Mouse (Mus musculus) adrenal gland (tissue): ENCODE measurements at regions not wholly inside any gene's neighbourhood (a gene's known extent, or its start where the extent isn't known, plus 50 kb on each side); places are given as distances from the start of the nearest gene placed in this dataset.

ENCODE experiments used
- intact Hi-C: fragments of 180-260 bp; cut with DNase I; formaldehyde crosslinking; loops from one replicate; pipeline ENCODE4 v1.15.1; 2025

DNA sequence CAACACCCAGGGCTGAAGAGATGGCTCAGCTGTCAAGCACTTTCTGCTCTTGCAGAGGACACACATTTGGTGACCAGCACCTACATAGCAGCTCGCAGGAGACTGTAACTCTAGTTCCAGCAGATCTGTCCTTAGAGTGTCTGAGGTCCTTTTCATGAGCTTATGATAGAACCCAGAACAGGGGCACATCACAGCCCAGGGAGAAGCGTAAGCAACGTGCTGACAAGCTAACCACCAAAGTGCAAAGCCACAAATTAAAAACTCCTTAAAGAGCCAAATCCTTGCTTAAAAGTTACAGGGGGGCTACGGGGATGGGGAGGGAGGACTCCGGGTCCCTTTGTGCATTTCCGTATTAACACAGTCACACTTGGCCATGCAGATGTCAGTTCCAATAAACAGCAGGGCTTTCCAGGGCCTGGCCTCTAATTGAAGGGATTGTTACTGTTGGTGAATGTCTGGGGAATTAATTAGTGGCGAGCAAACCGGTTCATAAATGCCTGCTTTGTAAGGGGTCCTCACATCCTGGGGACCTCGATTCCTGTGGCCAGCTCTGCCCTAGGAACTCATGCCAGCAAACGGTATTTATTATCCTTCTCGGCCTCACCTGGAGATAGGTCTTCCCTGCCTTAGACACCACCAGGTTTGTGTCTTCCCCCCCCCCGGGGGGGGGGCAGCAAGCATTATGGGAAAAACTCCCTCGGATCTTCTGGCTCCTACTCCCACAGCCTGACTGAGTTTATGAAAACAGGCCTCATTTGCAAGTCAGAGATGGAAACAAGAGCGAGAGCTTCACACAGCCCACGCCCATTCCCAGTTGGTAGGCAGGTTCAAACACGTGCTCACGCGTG is 447.5 kb downstream of the Cd83 start:
- intact Hi-C loops, result no loop called here

DNA sequence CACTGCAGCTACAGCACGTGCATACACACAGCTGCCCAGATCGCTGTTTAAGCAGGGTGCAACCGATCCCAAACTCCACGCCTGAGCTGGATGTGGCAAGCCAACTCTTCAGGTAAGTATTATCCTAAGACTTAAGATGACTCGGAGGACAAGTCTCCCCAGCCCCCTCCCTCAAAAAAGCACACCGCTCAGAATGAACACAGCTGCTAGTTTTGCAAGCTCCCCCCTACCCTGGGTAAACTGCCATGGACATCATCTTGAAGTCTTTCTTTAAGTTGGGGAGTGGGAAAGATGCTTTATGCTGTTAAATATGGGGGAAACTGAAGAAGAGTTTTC is 448.1 kb downstream of the Cd83 start:
- intact Hi-C loops, result no loop called here

DNA sequence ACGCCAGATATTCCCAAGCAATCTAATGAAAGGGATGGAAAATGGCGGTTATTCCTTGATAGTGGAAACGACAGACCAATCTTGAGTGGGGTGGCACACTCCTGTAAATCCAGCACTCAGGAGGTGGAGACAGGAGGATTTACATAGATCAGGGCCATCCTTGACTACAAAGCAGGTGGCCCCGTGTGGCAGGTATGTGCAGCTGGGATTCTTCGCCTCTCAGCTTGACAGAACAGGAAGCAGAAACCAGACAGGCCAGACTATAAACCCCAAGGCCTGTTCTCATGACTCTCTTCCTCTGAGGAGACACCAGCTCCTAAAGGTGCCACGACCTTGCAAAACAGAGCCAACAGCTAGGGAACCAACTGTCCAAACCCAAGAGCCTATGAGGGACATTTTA is 449.7 kb downstream of the Cd83 start:
- intact Hi-C loops, result no loop called here

DNA sequence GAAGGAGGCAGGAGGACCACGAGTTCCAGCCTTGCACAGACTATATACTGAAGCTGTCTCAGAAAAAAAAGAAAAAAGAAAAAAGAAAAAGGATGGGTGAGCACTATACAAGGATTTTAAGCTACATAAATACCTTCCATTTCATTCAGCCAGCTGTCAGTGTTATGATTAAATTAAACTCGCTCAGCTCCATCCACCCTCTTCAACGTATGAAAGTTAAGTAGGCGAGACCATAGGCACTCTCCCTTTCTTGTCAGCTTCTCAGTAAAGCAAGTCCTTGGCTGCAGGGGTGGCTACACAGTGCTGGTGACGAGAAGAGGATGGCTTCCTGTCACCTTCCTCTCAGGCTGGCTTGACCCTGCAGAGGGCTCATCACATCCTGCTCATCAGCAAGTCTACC is 450.7 kb downstream of the Cd83 start:
- intact Hi-C loops, result no loop called here

DNA sequence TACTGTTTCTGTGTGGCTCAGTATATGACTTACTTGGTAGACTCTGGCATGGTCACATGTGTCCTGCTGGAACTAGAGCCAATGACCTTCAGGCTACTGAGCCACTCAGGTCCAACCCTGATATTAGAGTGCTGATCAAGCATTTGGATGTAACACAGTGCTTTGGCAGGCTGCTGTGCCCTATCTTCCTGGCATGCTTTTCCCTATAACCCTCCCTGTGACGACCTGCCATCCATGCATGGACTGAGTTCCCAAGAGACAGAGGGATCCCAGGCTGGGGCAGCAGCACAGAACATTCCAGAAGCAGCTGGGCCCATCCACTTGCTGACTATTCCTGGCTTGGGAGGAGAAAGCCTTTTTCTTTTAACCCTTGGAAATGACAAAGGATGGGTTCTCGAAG is 451.4 kb downstream of the Cd83 start:
- intact Hi-C loops, result no loop called here

DNA sequence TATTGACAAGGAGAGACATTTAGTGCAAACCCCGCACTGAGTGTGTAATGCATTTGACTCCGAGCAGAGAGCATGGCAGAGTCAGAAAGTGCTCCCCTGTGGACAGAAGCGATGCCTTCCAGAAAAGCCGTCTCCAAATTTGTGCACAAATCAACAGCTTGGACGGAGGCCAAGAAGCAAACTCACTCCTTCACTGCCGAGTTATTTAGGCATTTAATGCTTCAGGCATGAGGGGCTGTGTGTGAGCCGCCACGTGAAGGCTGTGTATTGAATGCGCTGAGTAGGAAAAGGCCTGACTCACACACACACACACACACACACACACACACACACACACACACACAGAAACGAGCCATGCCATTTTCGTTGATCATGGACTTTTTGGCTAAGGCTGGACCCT is 453.7 kb downstream of the Cd83 start:
- intact Hi-C loops, result no loop called here

DNA sequence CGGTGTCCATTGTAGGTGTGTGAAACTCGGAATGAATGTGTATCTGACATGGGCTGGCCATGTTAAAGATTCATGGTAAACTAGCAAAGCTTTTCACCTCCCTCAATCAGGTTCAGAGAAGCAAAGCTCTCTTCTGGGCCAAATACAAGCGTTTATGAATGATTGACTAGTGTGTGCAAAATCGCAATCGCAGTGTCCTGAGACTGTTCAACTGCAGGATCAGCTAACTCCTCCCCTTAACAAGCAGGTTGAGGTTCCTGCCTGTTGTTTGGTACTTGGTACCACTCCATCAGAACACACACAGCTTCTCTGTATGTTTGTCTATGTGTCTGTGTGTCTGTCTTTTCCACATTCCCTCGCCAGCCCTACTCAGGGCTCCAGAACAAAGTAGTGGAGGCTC is 458.6 kb downstream of the Cd83 start:
- intact Hi-C loops, result no loop called here

DNA sequence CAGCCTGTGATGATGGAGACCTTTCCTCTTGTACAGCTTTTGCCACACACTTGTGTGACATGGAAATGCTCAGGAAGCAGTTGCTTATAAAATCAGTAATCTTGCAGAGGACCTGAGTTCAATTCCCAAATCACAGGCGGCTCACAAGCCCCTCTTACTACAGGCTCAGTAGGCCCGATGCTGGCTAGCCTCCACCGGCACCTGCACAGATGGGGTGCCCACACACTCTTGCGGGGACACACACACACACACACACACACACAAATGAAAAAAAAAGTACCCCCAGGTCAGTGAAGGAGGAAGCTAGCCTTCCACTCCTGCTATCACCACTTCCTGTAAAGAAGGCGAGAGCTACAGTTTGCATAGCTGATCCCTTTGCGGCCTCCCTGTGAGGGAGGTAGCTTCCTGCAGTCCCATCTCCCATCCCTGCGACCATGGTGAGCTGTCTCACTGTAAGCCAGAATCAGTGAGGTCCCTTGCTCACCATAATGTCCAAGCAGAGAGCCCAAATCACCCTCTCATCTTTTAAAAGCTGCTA is 462.2 kb downstream of the Cd83 start:
- intact Hi-C loops, result no loop called here

DNA sequence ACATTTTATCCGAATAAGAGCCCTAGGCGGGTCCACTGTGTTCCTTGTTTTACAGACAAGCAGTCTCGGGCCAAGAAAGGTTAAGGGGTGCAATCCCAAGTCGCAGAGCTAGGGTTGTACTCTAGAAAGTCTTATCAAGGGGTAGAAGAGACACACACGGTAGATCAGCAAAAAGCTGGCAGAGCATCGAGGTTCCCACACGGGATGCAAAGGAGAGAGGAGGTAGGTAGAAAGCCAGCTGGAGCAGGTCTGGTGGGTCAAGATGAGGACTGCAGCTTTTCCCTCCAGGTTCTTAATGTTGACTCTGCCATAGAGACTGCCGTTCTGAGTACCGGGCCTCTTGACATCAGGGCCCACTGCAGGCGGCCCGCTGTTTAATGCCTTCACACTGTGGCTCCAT is 463.3 kb downstream of the Cd83 start:
- intact Hi-C loops, result no loop called here

DNA sequence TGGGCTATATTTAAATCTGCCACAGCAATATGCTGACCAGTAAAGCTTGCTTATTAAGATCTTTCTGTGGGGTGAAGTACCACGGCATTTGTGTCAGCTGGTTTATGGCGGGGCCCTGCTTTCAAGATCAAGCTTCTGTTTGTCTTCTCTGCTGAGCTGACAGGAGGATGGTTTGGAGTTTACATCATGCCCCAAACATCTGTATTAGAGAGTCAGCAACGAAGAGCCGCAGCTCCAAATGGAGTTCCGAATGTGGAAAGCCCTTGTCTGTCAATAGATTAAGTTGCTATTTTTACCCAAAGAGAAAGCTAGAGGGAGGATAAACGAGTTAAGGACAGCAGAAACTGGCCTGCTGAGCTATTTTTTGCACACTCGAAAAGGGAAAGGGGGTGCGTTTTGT is 463.8 kb downstream of the Cd83 start:
- intact Hi-C loops, result no loop called here

DNA sequence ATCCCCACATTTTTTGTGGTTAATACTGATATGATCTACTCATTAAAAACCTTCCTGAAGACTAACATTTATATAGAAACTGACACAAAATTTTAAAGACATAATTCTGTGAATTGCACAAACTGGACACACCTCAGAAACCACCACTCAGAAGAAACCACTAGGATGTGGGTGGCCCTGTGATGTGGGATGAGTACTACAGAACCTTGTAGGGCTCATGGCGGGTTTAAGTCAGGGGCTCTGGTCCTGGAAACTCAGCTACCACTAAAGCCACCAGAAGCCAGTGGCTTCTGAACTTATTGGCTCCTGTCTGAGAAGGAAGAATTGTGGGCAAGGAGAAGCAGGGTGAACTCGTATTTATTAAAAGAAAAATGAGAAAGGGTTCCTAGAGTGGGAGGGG is 464.5 kb downstream of the Cd83 start:
- intact Hi-C loops, result no loop called here

DNA sequence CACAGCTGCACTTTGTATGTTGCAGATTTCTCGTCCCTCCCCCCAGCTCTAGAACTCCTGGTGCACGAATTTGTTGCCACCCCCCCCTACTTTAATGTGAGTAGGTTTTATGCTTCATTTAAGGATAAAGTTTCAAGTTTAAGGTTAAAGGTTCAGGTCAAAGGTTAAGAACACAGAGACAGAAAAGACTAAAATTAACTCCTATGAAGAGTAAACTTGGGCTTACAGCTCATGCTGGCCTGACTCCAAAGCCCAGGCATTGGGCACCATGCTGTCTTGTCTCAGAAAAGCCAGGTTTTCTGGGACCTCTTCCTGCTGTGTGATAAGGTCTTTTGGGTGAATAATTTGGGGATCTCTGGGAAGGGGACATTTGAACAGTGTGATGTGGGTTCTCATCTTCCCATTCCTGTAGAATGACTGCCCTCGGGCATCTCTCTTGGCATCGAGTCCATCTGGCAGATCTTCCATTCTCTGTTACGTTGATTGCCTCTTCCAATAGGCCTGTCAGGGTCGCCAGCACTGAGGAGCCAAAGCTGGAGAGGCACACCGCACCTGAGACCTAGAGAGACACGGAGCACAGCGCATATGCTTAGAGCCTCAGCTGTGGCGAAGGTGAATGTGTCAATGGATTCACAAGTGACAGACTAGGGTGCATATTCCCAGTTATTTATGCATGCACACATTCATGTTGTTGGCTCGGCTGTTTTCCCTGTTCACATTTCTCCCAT is 466.1 kb downstream of the Cd83 start:
- intact Hi-C loops, result no loop called here

DNA sequence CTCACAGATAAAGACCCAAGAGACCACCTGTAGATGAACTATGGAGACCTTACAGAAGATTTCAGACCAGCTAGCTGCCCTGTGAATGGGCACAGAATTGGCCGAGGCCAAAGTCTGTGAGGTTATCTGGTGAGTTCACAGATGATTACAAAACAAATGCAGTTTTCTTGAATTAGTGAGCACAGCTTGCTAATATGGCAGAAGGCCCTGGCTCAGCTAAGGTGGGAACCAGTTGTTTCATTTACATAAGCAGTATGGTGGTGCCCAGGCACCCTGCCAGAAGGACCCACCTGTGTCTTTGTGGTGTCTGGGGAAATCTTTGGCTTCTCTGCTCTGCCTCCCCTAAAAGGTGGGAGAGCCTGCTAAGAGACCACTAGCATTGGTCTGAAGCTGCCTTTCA is 466.9 kb downstream of the Cd83 start:
- intact Hi-C loops, result no loop called here

DNA sequence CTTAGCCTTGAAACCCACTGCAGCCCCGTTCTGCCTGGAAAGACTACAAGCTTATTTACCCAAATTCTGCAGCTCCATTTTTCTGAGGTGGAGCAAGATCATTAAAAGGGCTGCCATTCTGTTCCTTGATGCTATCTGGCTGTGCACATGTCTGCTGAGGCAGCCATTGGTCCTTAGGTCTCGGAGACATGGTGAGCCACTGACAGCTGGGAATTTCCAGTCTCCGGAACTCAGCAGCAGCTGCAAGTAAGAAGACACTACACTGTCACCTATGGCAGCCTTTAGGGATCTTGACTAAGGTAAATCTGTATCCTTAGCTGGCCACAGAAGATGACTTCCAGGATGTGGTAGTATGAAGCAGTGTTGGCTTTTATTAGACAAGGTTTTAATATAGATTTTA is 467.9 kb downstream of the Cd83 start:
- intact Hi-C loops, result no loop called here

DNA sequence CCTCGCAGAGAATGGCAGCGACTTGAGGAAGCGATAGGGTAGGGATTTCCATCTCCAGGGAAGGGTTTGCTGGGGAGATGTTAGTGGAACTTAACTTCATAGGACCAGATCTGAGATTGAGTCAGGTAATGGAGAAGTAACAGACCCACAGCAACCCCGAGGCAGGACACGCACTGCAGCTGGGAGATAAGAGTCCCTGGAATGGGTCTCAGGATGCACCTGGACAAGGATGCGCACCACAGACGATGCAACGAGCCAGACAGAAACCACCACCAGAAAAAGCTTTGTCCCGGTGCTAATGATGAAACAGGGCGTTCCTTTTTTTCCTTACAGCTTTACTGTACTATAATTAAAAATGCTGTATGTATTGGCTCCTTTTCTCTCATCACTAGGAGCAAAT is 470.9 kb upstream of the Jarid2 start:
- intact Hi-C loops, result no loop called here

DNA sequence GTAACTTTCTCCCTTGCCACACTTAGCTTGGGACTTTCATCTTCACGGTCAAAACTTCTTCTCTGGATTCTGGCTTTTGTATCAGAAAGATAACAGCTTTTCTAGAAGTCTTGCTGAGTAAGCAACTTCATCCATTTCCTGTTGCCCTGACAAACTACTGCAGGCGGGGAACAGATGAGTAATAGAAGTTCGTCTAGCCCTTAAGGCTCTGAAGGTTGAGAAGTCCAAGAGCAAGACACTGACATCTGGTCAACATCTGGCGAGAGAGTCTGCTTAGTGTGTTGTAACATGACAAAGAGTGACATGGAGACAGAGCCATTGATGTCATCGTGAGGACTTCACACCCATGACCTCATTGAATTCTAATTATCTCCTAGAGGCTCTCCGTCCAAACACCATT is 469.2 kb upstream of the Jarid2 start:
- intact Hi-C loops, result no loop called here

DNA sequence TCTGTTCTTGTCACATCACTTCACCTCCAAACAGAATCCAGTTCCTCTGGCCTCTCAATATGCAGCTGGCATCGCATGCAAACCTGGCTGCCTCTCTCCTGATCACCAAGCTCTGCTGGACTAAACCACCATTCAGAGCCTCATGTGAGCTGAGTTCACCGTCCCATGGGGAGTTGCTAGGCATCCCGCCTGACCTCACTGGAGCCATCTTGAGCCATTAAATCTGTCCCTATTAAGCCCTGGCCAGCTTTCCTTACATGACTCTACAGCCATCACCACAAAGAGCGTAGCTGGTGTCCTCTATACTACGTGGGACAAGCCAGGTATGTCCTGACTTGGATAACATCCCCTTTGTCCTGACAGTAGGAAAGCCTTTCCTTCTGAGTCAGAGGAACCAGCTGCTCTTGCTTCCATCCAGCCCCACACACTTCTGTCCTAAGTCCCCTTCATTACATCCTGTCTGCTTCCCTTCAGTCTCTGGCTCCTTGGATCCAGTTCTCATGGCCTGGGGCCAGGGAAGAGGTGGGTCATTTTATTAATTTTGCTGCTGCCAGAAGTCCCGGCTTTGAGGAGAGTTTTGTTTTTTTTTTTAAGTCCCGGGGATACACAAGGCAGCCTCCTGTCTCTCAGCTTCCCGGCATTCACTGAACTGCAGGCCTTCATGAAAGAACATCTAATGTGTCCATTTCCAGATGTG is 468.5 kb upstream of the Jarid2 start:
- intact Hi-C loops, result no loop called here

DNA sequence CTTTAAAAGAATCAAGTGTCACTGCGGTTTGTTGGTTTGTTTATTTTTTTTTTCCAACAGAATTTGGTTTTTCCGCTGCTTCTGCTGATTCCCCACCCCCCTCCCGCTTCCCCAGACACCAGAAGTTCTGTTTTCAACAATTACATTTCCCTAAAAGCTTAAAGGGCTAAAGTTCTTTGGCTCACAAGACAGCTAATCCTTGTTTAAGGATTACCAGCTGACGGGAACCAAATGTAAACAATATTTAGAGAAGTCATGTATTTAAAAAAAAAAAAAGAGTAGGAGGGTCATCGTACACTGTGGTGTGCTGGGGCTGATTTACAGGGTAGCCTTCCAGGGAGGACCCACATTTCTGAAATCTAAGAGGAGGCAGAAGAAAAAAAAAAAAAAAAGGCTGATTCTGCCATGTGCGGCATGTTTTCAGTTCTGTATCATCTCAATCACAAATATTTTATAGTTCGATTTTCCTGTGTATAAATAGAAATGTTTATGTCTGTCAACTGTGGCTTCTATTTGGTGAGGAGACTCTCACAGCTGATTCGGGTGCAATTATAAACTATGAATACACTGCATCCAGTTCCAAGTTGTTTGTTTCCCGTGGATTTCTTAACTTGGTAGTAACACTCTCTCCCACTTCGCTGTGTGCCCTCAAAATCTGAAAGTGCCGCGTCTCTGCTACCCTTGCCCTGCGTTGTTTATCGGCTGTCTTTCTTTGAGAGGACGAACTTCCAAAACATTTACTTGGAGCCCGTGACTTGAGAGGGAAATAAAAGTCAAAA is 456.3 kb upstream of the Jarid2 start:
- intact Hi-C loops, result no loop called here

DNA sequence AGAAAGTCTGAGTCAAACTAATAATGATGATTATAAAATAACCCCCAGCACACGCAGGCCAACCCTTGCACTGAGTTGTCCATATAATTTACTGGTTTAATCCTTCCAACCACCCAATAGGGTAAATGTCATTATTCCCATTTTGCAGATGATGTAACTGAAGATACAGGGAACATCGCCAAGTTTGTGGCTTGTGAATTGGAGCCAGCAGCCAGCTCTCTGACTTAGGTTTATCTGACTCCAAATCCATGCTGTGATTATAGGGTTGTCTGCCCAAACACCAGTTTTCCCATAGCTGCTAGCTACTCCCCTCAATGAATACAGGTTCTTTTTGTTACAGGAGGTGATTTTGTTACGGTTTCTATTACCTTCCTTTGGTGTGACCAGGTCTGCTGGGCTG is 451.3 kb upstream of the Jarid2 start:
- intact Hi-C loops, result no loop called here

DNA sequence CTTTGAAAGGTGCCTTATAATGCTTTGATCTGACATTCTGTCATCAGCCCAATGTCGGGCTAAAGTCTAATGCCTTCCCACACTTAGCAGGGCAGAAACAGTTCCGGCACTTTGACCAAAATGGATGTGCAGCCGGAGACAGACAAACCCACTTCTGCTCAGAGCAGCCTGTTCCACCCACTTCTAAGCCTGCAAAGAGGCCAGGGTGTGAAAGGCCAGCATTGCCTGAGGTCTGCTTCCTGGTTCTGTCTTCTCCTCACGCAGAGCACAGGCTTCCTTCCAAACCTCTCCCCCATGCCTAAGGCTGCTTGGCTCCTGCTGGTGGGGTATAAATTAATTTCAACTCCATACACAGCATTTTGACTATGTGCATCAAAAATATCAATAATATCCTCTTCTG is 450.2 kb upstream of the Jarid2 start:
- intact Hi-C loops, result no loop called here

DNA sequence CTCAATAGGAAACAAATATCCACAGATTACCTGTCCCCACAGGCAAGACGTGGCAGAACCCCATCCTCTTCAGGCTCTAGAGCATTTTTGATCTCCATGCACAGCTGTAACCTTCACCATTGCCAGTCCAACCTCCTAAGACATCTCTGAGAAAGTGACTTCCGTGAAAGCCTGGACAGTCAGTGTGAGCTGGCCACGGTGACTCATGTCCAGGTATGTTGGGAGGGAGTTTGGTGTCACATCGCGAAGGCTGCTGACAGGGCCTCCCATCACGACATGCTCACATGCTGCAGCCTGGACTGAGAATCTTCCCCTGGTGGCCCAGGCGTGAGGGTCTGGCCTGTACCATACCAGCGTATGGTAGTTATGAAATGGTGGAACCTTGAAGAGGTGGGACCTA is 449.0 kb upstream of the Jarid2 start:
- intact Hi-C loops, result no loop called here

DNA sequence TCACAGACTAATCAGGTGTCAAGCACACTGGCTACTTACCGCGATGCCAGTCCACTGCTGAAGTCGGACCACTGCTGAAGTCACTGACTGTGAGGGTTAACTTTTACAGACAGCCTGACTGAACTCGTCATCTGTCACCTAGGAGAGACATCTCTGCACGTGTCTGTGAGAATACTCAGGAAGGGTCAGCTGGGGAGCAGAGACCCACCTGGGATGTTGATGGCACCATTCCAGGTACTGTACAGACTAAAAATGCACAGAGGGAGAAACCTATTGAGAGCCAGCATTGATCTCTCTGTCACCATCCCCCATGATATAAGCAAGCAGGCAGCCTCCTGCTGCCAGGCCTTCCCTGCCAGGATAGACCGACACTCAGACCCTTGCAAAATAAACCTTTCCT is 447.5 kb upstream of the Jarid2 start:
- intact Hi-C loops, result no loop called here
